Mouse (Mus musculus) megakaryocyte, embryonic 14.5 days (primary cell): ENCODE data around the gene Phf7. TPM values are rescaled to one million over a fixed set of nuclear protein-coding genes. Genes with fewer than 3 reads are reported as not detected.

Experiments used
- H3K27me3 ChIP-seq: replicated peaks from 2 replicates; pipeline ENCODE3; 2012; ENCODE audit warnings: inconsistent platforms
- H3K36me3 ChIP-seq: replicated peaks from 2 replicates; pipeline ENCODE3; 2012; ENCODE audit warnings: low read length, inconsistent platforms, mixed read lengths
- H3K4me1 ChIP-seq: 2 replicates; pipeline ENCODE4 v1.6.1; 2012; ENCODE audit warnings: inconsistent platforms
- H3K4me3 ChIP-seq: replicated peaks from 2 replicates; pipeline ENCODE3; 2012; ENCODE audit warnings: moderate library complexity, mild to moderate bottlenecking, inconsistent platforms
- H3K9me3 ChIP-seq: 2 replicates; pipeline ENCODE4 v1.6.1; 2012; ENCODE audit warnings: inconsistent platforms
- FLI1 ChIP-seq: IDR thresholded peaks from 2 replicates; pipeline ENCODE4 v1.6.1; 2012; ENCODE audit warnings: low read length, inconsistent platforms, mixed read lengths
- GATA1 ChIP-seq: IDR thresholded peaks from 3 replicates; pipeline ENCODE4 v1.6.1; 2012; ENCODE audit warnings: mixed read lengths, low read length, inconsistent platforms, borderline replicate concordance
- polyA plus RNA-seq: library from polyadenylated mRNA; stranded (reverse); fragments of >175 nt; gene quantifications from 2 replicates; pipeline ENCODE4 v1.2.3, GENCODE M21; 2012; ENCODE audit warnings: low replicate concordance; ENCODE audit not compliant: insufficient read depth

The Phf7 gene
- polyA plus RNA-seq, 1 experiment: 1.7 TPM

- H3K4me3 ChIP-seq: no peak overlapping the region
- TF ChIP-seq FLI1 (no peak), GATA1 (no peak)
- peaks cover 49% of the 10 kb centered on the region for H3K4me1 ChIP-seq
- H3K27me3 ChIP-seq: peaks cover 55% of the 10 kb centered on the region
- peaks cover 5% of the 10 kb centered on the region for H3K36me3 ChIP-seq
- H3K9me3 ChIP-seq: no peaks in the 10 kb centered on the region
Measured at GRCm38 (mm10) chr14:31213868-31214267, 37.2 kb downstream of the Phf7 start.

- Histone ChIP-seq H3K27me3 (peaks cover 50% of the 10 kb centered on the region), H3K9me3 (no peaks in the 10 kb centered on the region), H3K4me3 (no peak overlapping the region), H3K36me3 (peaks cover 5% of the 10 kb centered on the region), H3K4me1 (peaks cover 44% of the 10 kb centered on the region)
- TF ChIP-seq GATA1 (no peak), FLI1 (no peak)
Measured at GRCm38 (mm10) chr14:31212499-31212898, 38.6 kb downstream of the Phf7 start.

- H3K27me3 ChIP-seq: peaks cover 48% of the 10 kb centered on the region
- no peaks in the 10 kb centered on the region for H3K9me3 ChIP-seq
Measured at GRCm38 (mm10) chr14:31211854-31212253, 39.3 kb downstream of the Phf7 start.

GRCm38 (mm10) chr14:31209133-31209557 is 42.0 kb downstream of the Phf7 start:
- H3K4me3 ChIP-seq: no peak overlapping the region
- H3K4me1 ChIP-seq: peaks cover 39% of the 10 kb centered on the region
- no peaks in the 10 kb centered on the region for H3K9me3 ChIP-seq
- H3K27me3 ChIP-seq: peaks cover 43% of the 10 kb centered on the region
- peaks cover 16% of the 10 kb centered on the region for H3K36me3 ChIP-seq
- TF ChIP-seq FLI1 (no peak), GATA1 (no peak)

More at GRCm38 (mm10) chr14:31211854-31212253, 39.3 kb downstream of the Phf7 start:
- H3K4me3 ChIP-seq: no peak overlapping the region
- TF ChIP-seq FLI1 (no peak), GATA1 (no peak)
- peaks cover 5% of the 10 kb centered on the region for H3K36me3 ChIP-seq
- peaks cover 47% of the 10 kb centered on the region for H3K4me1 ChIP-seq

GRCm38 (mm10) chr14:31208084-31208483 is 43.0 kb downstream of the Phf7 start, which contains the start of gene Tnnc1:
Gene Tnnc1 (plus strand): TSS chr14:31208312.
- no peaks in the 10 kb centered on the region for H3K9me3 ChIP-seq
- H3K4me3 ChIP-seq: peak within 1 kb of the TSS; percentile 99
- H3K27me3 ChIP-seq: peaks cover 36% of the 10 kb centered on the region
- H3K4me1 ChIP-seq: peaks cover 41% of the 10 kb centered on the region
- peaks cover 27% of the 10 kb centered on the region for H3K36me3 ChIP-seq
- TF ChIP-seq FLI1 (no peak), GATA1 (no peak)

GRCm38 (mm10) chr14:31207070-31207830 is 43.9 kb downstream of the Phf7 start:
- Histone ChIP-seq H3K4me1 (peaks cover 43% of the 10 kb centered on the region), H3K4me3 (peak overlapping the region; percentile 99), H3K27me3 (peaks cover 28% of the 10 kb centered on the region), H3K9me3 (no peaks in the 10 kb centered on the region), H3K36me3 (peaks cover 35% of the 10 kb centered on the region)
- TF ChIP-seq GATA1 (no peak), FLI1 (no peak)

- H3K36me3 ChIP-seq: peaks cover 39% of the 10 kb centered on the region
- TF ChIP-seq GATA1 (no peak), FLI1 (no peak)
- peak overlapping the region; percentile 99 for H3K4me3 ChIP-seq
- H3K27me3 ChIP-seq: peaks cover 21% of the 10 kb centered on the region
- H3K4me1 ChIP-seq: peaks cover 48% of the 10 kb centered on the region
- H3K9me3 ChIP-seq: no peaks in the 10 kb centered on the region
Measured at GRCm38 (mm10) chr14:31206472-31206981, 44.6 kb downstream of the Phf7 start.

- H3K4me3 ChIP-seq: peak overlapping the region; percentile 99
- H3K9me3 ChIP-seq: no peaks in the 10 kb centered on the region
- H3K4me1 ChIP-seq: peaks cover 51% of the 10 kb centered on the region
- H3K36me3 ChIP-seq: peaks cover 44% of the 10 kb centered on the region
- H3K27me3 ChIP-seq: peaks cover 17% of the 10 kb centered on the region
- TF ChIP-seq FLI1 (no peak), GATA1 (no peak)
Measured at GRCm38 (mm10) chr14:31205562-31206467, 45.3 kb downstream of the Phf7 start.

GRCm38 (mm10) chr14:31205244-31205561 is 45.9 kb downstream of the Phf7 start:
- Histone ChIP-seq H3K36me3 (peaks cover 51% of the 10 kb centered on the region), H3K4me1 (peaks cover 56% of the 10 kb centered on the region), H3K27me3 (peaks cover 13% of the 10 kb centered on the region), H3K4me3 (peak overlapping the region; percentile 99), H3K9me3 (no peaks in the 10 kb centered on the region)
- TF ChIP-seq GATA1 (no peak), FLI1 (no peak)
